Mouse (Mus musculus) small intestine, adult 2 months (tissue): ENCODE results near the gene Plbd2.

ENCODE experiments used
- CTCF ChIP-seq: fragments of 200-500 bp; IDR thresholded peaks from 2 replicates; pipeline ENCODE4 v1.5.1; 2012; ENCODE audit warnings: low read depth, mild to moderate bottlenecking, control low read depth, inconsistent platforms, low read length, moderate library complexity, mixed read lengths; ENCODE audit not compliant: insufficient replicate concordance, insufficient read length; ENCODE audit errors: extremely low read depth
- POLR2A ChIP-seq: fragments of 200-500 bp; IDR thresholded peaks from 2 replicates; pipeline ENCODE4 v1.6.1; 2012; ENCODE audit warnings: low read depth, mild to moderate bottlenecking, control low read depth, inconsistent platforms, low read length, moderate library complexity

- TF ChIP-seq CTCF (no peak), POLR2A (no peak)
Measured at GRCm38 (mm10) chr5:120506490-120506889, 3.1 kb upstream of the Plbd2 start.
